In the genomic region with DNA sequence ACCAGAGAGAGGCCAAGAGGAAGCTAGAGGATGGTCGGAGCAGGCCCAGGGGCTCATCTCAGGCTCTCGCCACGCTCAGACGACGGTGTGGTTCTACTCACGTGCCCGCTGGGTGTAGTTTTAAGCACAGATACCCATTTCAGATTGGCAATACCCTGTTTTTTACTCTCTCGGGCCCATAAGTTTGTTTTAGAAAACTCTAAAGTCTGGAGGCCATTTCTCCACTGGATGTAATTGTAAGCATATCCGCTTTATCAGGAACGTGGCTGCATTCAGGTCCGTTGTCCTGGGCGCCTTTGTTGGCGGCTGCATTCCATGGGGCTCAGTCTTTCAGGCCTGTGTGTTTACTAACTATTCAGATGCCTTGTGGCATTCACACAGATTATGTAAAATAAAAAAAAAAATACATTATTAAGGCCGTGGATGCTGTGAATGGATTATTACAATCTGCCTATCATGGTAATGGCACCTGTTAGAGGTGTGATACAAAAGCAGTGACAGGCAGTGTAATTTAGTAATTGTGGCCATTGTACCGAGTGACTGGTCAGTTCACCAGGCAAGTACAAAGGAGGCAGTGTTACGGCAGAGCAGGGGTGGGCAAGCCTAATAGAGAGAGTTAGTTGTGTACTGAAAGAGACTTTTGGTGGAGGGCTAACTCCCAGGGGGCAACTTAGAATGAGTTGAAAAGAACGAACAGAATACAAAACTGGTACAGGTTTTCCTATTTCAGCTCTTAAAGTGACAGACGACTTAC, we compare ENCODE assay signal across 13 mouse cellular contexts.
DNase-seq lines count a peak whose midpoint lies in the region; ATAC-seq lines count a peak whose summit lies in the region.
"Had no signal": no experiment of that assay in that cellular context is flagged by ENCODE, and none has a peak within 500 bp of the region (broad histone marks: within the 10 kb centered on the region; RNA-seq: fewer than 3 reads in every experiment).

No protein-coding gene starts in this region.

- no peak overlapping the region for H3K4me2 ChIP-seq in hindbrain, embryonic 12.5 days (replicated peaks)
- H3K4me2 ChIP-seq in midbrain, embryonic 13.5 days (replicated peaks): no peak overlapping the region
- H3K4me2 ChIP-seq: limb, embryonic 12.5 days had no signal

- H3K36me3 ChIP-seq in forebrain, embryonic 10.5 days (replicated peaks): no peaks in the 10 kb centered on the region
- no peaks in the 10 kb centered on the region for H3K36me3 ChIP-seq in hindbrain, embryonic 12.5 days
- H3K36me3 ChIP-seq in midbrain, embryonic 13.5 days: no peaks in the 10 kb centered on the region
- H3K36me3 ChIP-seq: limb, embryonic 12.5 days had no signal

- H3K4me1 ChIP-seq in forebrain, embryonic 10.5 days: peaks cover 53% of the 10 kb centered on the region
- peaks cover 18% of the 10 kb centered on the region; the same call in 1 of the 2 replicates for H3K4me1 ChIP-seq in hindbrain, embryonic 12.5 days
- peaks cover 23% of the 10 kb centered on the region for H3K4me1 ChIP-seq in midbrain, embryonic 13.5 days (replicated peaks)

- H3K27ac ChIP-seq in forebrain, embryonic 10.5 days: peak overlapping the region; percentile 79
- no peak overlapping the region for H3K27ac ChIP-seq in hindbrain, embryonic 12.5 days
- peak overlapping the region; percentile 57 for H3K27ac ChIP-seq in midbrain, embryonic 13.5 days
- H3K27ac ChIP-seq: macrophage had no signal

- peak; percentile 47 for DNase-seq in Muller cell, postnatal 12 days (ENCODE audit: inconsistent ontology term)
- DNase-seq in forebrain, embryonic 10.5 days (ENCODE audit: extremely low spot score, low spot score): peak; percentile 59
- DNase-seq in c-Kit-positive CD71-positive TER-119-positive erythroid progenitor cells, embryonic 14.5 days (ENCODE audit: low spot score): no peak
- no peak for DNase-seq in yolk sac, embryonic 10.5 days (ENCODE audit: low spot score)
- no peak for DNase-seq in lung, postnatal 14 days
- DNase-seq: gastrocnemius, postnatal 10 days; thymus, postnatal 14 days had no signal

- no peak overlapping the region for H3K4me3 ChIP-seq in forebrain, embryonic 10.5 days
- no peak overlapping the region for H3K4me3 ChIP-seq in hindbrain, embryonic 12.5 days
- H3K4me3 ChIP-seq in midbrain, embryonic 13.5 days (replicated peaks): no peak overlapping the region
- H3K4me3 ChIP-seq: limb, embryonic 12.5 days had no signal

- 44% methylated on average over 18 of the region's 18 CpGs for WGBS in forebrain, embryonic 10.5 days
- WGBS in hindbrain, embryonic 12.5 days: 47% methylated on average over 18 of the region's 18 CpGs
- WGBS in midbrain, embryonic 13.5 days: 35% methylated on average over 18 of the region's 18 CpGs

- no peak overlapping the region for H3K9ac ChIP-seq in hindbrain, embryonic 12.5 days
- no peak overlapping the region for H3K9ac ChIP-seq in midbrain, embryonic 13.5 days (replicated peaks)
- H3K9ac ChIP-seq: limb, embryonic 12.5 days had no signal

- H3K27me3 ChIP-seq in forebrain, embryonic 10.5 days (ENCODE audit: poor library complexity, severe bottlenecking): peaks cover 28% of the 10 kb centered on the region
- no peaks in the 10 kb centered on the region for H3K27me3 ChIP-seq in hindbrain, embryonic 12.5 days
- H3K27me3 ChIP-seq in midbrain, embryonic 13.5 days: no peaks in the 10 kb centered on the region
- H3K27me3 ChIP-seq: limb, embryonic 12.5 days had no signal

- peak; percentile 73; the same call in 1 of the 2 replicates for ATAC-seq in hindbrain, embryonic 12.5 days (ENCODE audit: low FRiP score)
- peak; percentile 72 for ATAC-seq in midbrain, embryonic 13.5 days
- ATAC-seq in megakaryocyte, adult 5-6 weeks (ENCODE audit: poor library complexity, severe bottlenecking): no peak
- ATAC-seq: inflammation-experienced regulatory T-cells, adult 6 months had no signal

- no peaks in the 10 kb centered on the region for H3K9me3 ChIP-seq in forebrain, embryonic 10.5 days
- H3K9me3 ChIP-seq in hindbrain, embryonic 12.5 days (replicated peaks): no peaks in the 10 kb centered on the region
- H3K9me3 ChIP-seq in midbrain, embryonic 13.5 days: no peaks in the 10 kb centered on the region
- H3K9me3 ChIP-seq: limb, embryonic 12.5 days had no signal

Comparison
In these comparisons a context has a peak if more than half of its experiments do, and no peak if none do; other contexts are left out.
1. DNase-seq: peak in Muller cell, postnatal 12 days (single experiment) and forebrain, embryonic 10.5 days (single experiment); none in c-Kit-positive CD71-positive TER-119-positive erythroid progenitor cells, embryonic 14.5 days (single experiment), yolk sac, embryonic 10.5 days (single experiment) and lung, postnatal 14 days (single experiment).